Mouse (Mus musculus) heart, embryonic 14.5 days (tissue): Measurements from ENCODE around the gene Fbxw8. TPM values are rescaled to one million over a fixed set of nuclear protein-coding genes. Genes with fewer than 3 reads are reported as not detected.

Experiments
- ATAC-seq: fragments of 200-750 bp; cut with Nextera tagmentation; 2 replicates; pipeline ENCODE4 v1.8.0; 2017; ENCODE audit warnings: low read depth, moderate TSS enrichment; ENCODE audit not compliant: insufficient number of reproducible peaks, insufficient read depth, low FRiP score
- H3K27ac ChIP-seq, 2 experiments: fragments of 200-500 bp in 1 of 2; fragments of 300-500 bp in 1 of 2; sonication (generic) in 1 of 2; replicated peaks in 1 of 2; 2 replicates each; pipeline ENCODE4 v1.5.1; 2012 to 2014; ENCODE audit warnings: low read depth in 2 of 2, low read length in 2 of 2, control low read depth in 1 of 2, mild to moderate bottlenecking in 1 of 2, mixed read lengths in 1 of 2; ENCODE audit not compliant: control insufficient read depth in 1 of 2, insufficient read depth in 1 of 2
- H3K27me3 ChIP-seq: fragments of 300-500 bp; sonication (generic); 2 replicates; pipeline ENCODE4 v1.6.1; 2014; ENCODE audit warnings: mild to moderate bottlenecking, low read length, control low read depth; ENCODE audit not compliant: control insufficient read depth, insufficient read depth
- H3K36me3 ChIP-seq: fragments of 300-500 bp; sonication (generic); 2 replicates; pipeline ENCODE4 v1.6.1; 2014; ENCODE audit warnings: mild to moderate bottlenecking, control low read depth, low read length, mixed read lengths; ENCODE audit not compliant: control insufficient read depth, insufficient read depth
- H3K4me1 ChIP-seq, 2 experiments: fragments of 200-500 bp in 1 of 2; fragments of 300-500 bp in 1 of 2; sonication (generic) in 1 of 2; 2 replicates each; pipeline ENCODE4 v1.6.1; 2012 to 2014; ENCODE audit warnings: low read length in 2 of 2, control low read depth in 1 of 2, mixed read lengths in 1 of 2; ENCODE audit not compliant: control insufficient read depth in 2 of 2, insufficient read depth in 2 of 2
- H3K4me2 ChIP-seq: fragments of 300-500 bp; sonication (generic); 2 replicates; pipeline ENCODE4 v1.6.1; 2014; ENCODE audit warnings: mild to moderate bottlenecking, low read length
- H3K4me3 ChIP-seq, 2 experiments: fragments of 200-500 bp in 1 of 2; fragments of 300-500 bp in 1 of 2; sonication (generic) in 1 of 2; 2 replicates each; pipeline ENCODE4 v1.5.1; 2012 to 2014; ENCODE audit warnings: low read length in 2 of 2, mild to moderate bottlenecking in 2 of 2, control low read depth in 1 of 2, low read depth in 1 of 2, moderate library complexity in 1 of 2; ENCODE audit not compliant: control insufficient read depth in 1 of 2, insufficient read depth in 1 of 2
- H3K9ac ChIP-seq: fragments of 300-500 bp; sonication (generic); 2 replicates; pipeline ENCODE4 v1.6.1; 2014; ENCODE audit warnings: mild to moderate bottlenecking, low read length
- H3K9me3 ChIP-seq: fragments of 300-500 bp; sonication (generic); 2 replicates; pipeline ENCODE4 v1.6.1; 2016; ENCODE audit warnings: low read length, control low read depth; ENCODE audit not compliant: control insufficient read depth
- WGBS: fragments of 180-500 bp; shearing (Covaris S2); extraction: QIAGEN DNeasy Blood & Tissue Kit; methylation state at CpG from one replicate; pipeline ENCODE4 v1.1.7; 2014; 5-methylcytosine and 5-hydroxymethylcytosine counted together
- polyA plus RNA-seq: library from polyadenylated mRNA; unstranded; fragments of >200 nt; fragmentation: Nextera tagmentation; extraction: Ambion mirVana; gene quantifications from 2 replicates; pipeline ENCODE4 v1.2.1, GENCODE M21; 2014

The Fbxw8 gene
- polyA plus RNA-seq, 1 experiment from 2014 or later = 23.7 TPM

- Histone ChIP-seq H3K9ac (no peak overlapping the region), H3K27ac (no peak overlapping the region), H3K4me3 (no peak overlapping the region), H3K27me3 (no peaks in the 10 kb centered on the region), H3K9me3 (no peaks in the 10 kb centered on the region), H3K4me2 (no peak overlapping the region), H3K4me1 (peaks cover 20 to 35% of the 10 kb centered on the region in 2 experiments), H3K36me3 (peaks cover 36% of the 10 kb centered on the region)
- 52% methylated on average over 2 of the region's 2 CpGs for WGBS
- peak; percentile 39; the same call in 1 of the 2 replicates for ATAC-seq
These were observed 34.6 kb downstream of the Fbxw8 start for GRCm38 (mm10) chr5:118120670-118121069.

DNA sequence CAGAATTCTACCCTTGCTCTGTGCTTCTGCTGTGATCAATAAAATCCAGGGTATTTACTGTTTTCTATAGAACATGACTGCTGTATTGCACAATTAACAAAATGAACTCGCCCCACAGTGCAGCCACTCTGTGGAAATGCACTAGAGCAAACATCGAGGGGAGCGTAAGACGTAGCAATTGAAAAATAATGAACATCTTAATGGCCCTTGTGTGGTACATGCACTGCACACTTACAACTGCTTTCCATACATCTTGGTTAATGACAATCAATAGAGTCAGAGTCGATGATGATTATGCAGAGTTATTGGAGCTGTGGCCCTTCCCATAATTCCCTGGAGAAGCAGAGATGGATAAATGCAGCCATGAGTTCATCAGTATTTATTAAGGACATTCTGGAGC lies 36.3 kb downstream of the Fbxw8 start:
- H3K9ac ChIP-seq = no peak overlapping the region
- H3K4me2 ChIP-seq = no peak overlapping the region
- no peaks in the 10 kb centered on the region for H3K27me3 ChIP-seq
- 94% methylated on average over 5 of the region's 5 CpGs for WGBS
- no peak overlapping the region for H3K4me3 ChIP-seq
- no peak for ATAC-seq
- peaks cover 20% of the 10 kb centered on the region for H3K36me3 ChIP-seq
- H3K9me3 ChIP-seq = no peaks in the 10 kb centered on the region
- H3K27ac ChIP-seq = no peak overlapping the region
- H3K4me1 ChIP-seq = peaks cover 15 to 27% of the 10 kb centered on the region in 2 experiments

DNA sequence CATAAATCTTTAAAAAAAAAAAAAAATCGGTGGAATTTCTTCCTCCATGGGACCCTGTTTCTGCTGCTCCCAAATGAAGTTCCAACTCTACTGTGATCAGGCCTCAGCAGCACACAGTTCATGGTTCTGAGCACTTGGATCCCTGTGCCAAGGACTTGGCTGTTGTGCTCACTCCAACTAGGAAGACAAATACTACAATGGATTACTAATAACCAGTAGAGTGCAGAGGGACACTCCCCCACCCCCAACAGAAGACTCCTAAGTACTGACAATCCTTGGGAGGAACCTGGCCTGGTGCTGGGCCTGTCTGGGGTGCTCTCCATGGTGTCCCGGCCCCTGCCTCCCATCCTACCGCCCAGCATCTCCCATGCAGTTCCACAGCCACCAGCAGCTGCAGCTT lies 36.9 kb downstream of the Fbxw8 start:
- no peak for ATAC-seq
- WGBS = 83% methylated on average over 3 of the region's 3 CpGs

GRCm38 (mm10) chr5:118113617-118114016 lies 41.6 kb downstream of the Fbxw8 start:
- Histone ChIP-seq H3K36me3 (peaks cover 51% of the 10 kb centered on the region), H3K4me1 (peaks cover 7 to 11% of the 10 kb centered on the region in 2 experiments), H3K27me3 (no peaks in the 10 kb centered on the region), H3K27ac (no peak overlapping the region), H3K9ac (no peak overlapping the region), H3K4me2 (no peak overlapping the region), H3K4me3 (no peak overlapping the region), H3K9me3 (no peaks in the 10 kb centered on the region)
- WGBS = 84% methylated on average over 13 of the region's 13 CpGs
- ATAC-seq = no peak

More for the DNA sequence above, 36.9 kb downstream of the Fbxw8 start:
- no peak overlapping the region for H3K27ac ChIP-seq
- no peak overlapping the region for H3K9ac ChIP-seq
- H3K4me2 ChIP-seq = no peak overlapping the region
- H3K36me3 ChIP-seq = peaks cover 20% of the 10 kb centered on the region
- H3K4me1 ChIP-seq = peaks cover 15 to 27% of the 10 kb centered on the region in 2 experiments
- no peaks in the 10 kb centered on the region for H3K27me3 ChIP-seq
- no peaks in the 10 kb centered on the region for H3K9me3 ChIP-seq
- no peak overlapping the region for H3K4me3 ChIP-seq

GRCm38 (mm10) chr5:118113043-118113442 lies 42.2 kb downstream of the Fbxw8 start:
- no peak for ATAC-seq
- Histone ChIP-seq H3K36me3 (peaks cover 48% of the 10 kb centered on the region), H3K27ac (no peak overlapping the region), H3K9ac (no peak overlapping the region), H3K4me3 (no peak overlapping the region), H3K27me3 (no peaks in the 10 kb centered on the region), H3K4me1 (peaks cover 13 to 16% of the 10 kb centered on the region in 2 experiments), H3K4me2 (no peak overlapping the region), H3K9me3 (no peaks in the 10 kb centered on the region)
- 86% methylated on average over 7 of the region's 7 CpGs for WGBS

- no peak overlapping the region for H3K4me3 ChIP-seq
- H3K36me3 ChIP-seq = peaks cover 51% of the 10 kb centered on the region
- 82% methylated on average over 7 of the region's 7 CpGs for WGBS
- no peak overlapping the region for H3K9ac ChIP-seq
- no peaks in the 10 kb centered on the region for H3K27me3 ChIP-seq
- ATAC-seq = no peak
- peaks cover 17 to 26% of the 10 kb centered on the region in 2 experiments for H3K4me1 ChIP-seq
- no peaks in the 10 kb centered on the region for H3K9me3 ChIP-seq
- no peak overlapping the region for H3K4me2 ChIP-seq
- peak overlapping the region; percentile 15 to 25; a peak in 2 of 4 replicates for H3K27ac ChIP-seq
These were observed 46.3 kb downstream of the Fbxw8 start for GRCm38 (mm10) chr5:118108794-118109440.

GRCm38 (mm10) chr5:118108124-118108793 lies 47.0 kb downstream of the Fbxw8 start:
- peak overlapping the region; percentile 15 to 25 for H3K27ac ChIP-seq
- H3K4me1 ChIP-seq = peaks cover 17 to 26% of the 10 kb centered on the region in 2 experiments
- H3K36me3 ChIP-seq = peaks cover 51% of the 10 kb centered on the region
- WGBS = 48% methylated on average over 17 of the region's 17 CpGs
- ATAC-seq = no peak
- H3K4me3 ChIP-seq = no peak overlapping the region
- H3K4me2 ChIP-seq = peak overlapping the region; percentile 35
- no peak overlapping the region for H3K9ac ChIP-seq
- H3K9me3 ChIP-seq = no peaks in the 10 kb centered on the region
- no peaks in the 10 kb centered on the region for H3K27me3 ChIP-seq
